Mouse (Mus musculus): ENCODE measurements at regions not wholly inside any gene's neighbourhood (a gene's known extent, or its start where the extent isn't known, plus 50 kb on each side); places are given as distances from the start of the nearest gene placed in this dataset.

GRCm38 (mm10) chr3:38573594-38573993 is 89.0 kb upstream of the Ankrd50 start:
- in situ Hi-C loops (cut with MboI; ENCODE audit: low sequenced_read_pairs in 2 of 2, unreplicated experiment in 2 of 2): no loop called here
- Histone ChIP-seq H3K9me3 (ENCODE audit: control insufficient read depth, insufficient read depth, low read depth, low read length) (no peaks in the 10 kb centered on the region), H3K27ac (ENCODE audit: insufficient read depth, low read depth, low read length, poor library complexity, severe bottlenecking) (no peak overlapping the region), H3K4me1 (ENCODE audit: control insufficient read depth in 2 of 2, insufficient read depth in 2 of 2, low read length in 2 of 2, poor library complexity in 1 of 2) (no peaks in the 10 kb centered on the region), H3K9ac (ENCODE audit: insufficient read depth, low read depth, low read length, poor library complexity, severe bottlenecking) (no peak overlapping the region), H3K36me3 (ENCODE audit: control insufficient read depth, insufficient read depth, low read length, poor library complexity, severe bottlenecking) (no peaks in the 10 kb centered on the region), H3K4me3 (ENCODE audit: insufficient read depth in 1 of 2, low read depth in 1 of 2, low read length in 2 of 2, poor library complexity in 1 of 2, severe bottlenecking in 1 of 2) (no peak overlapping the region)
- no peak for TF ChIP-seq HCFC1 (IDR thresholded peaks at IDR 0.05; ENCODE audit: borderline replicate concordance, insufficient read depth, low read length)
- no peak for TF ChIP-seq CHD2 (IDR thresholded peaks at IDR 0.05; ENCODE audit: low read depth, low read length)
- TF ChIP-seq ZNF384 (IDR thresholded peaks at IDR 0.05; ENCODE audit: low read depth, low read length): no peak
- TF ChIP-seq MAFK (IDR thresholded peaks at IDR 0.05; ENCODE audit: insufficient read depth, low read depth, low read length): no peak
- no peak for TF ChIP-seq ZC3H11A (IDR thresholded peaks at IDR 0.05; ENCODE audit: borderline replicate concordance, low read depth, low read length)
- DNase-seq (ENCODE audit: low read depth, low spot score): no peak

- H3K4me3 ChIP-seq (ENCODE audit: insufficient read depth in 1 of 2, low read depth in 1 of 2, low read length in 2 of 2, poor library complexity in 1 of 2, severe bottlenecking in 1 of 2): no peak overlapping the region
- TF ChIP-seq ZNF384 (IDR thresholded peaks at IDR 0.05; ENCODE audit: low read depth, low read length) (no peak), MAFK (IDR thresholded peaks at IDR 0.05; ENCODE audit: insufficient read depth, low read depth, low read length) (no peak), ZC3H11A (IDR thresholded peaks at IDR 0.05; ENCODE audit: borderline replicate concordance, low read depth, low read length) (no peak), HCFC1 (IDR thresholded peaks at IDR 0.05; ENCODE audit: borderline replicate concordance, insufficient read depth, low read length) (no peak), CHD2 (IDR thresholded peaks at IDR 0.05; ENCODE audit: low read depth, low read length) (no peak)
- no peak for DNase-seq (ENCODE audit: low read depth, low spot score)
- in situ Hi-C loops (cut with MboI; ENCODE audit: low sequenced_read_pairs in 2 of 2, unreplicated experiment in 2 of 2): no loop called here
- H3K9ac ChIP-seq (ENCODE audit: insufficient read depth, low read depth, low read length, poor library complexity, severe bottlenecking): no peak overlapping the region
- no peak overlapping the region for H3K27ac ChIP-seq (ENCODE audit: insufficient read depth, low read depth, low read length, poor library complexity, severe bottlenecking)
- no peaks in the 10 kb centered on the region for H3K36me3 ChIP-seq (ENCODE audit: control insufficient read depth, insufficient read depth, low read length, poor library complexity, severe bottlenecking)
- H3K4me1 ChIP-seq (ENCODE audit: control insufficient read depth in 2 of 2, insufficient read depth in 2 of 2, low read length in 2 of 2, poor library complexity in 1 of 2): no peaks in the 10 kb centered on the region; a peak in 2 of 4 replicates
- no peaks in the 10 kb centered on the region for H3K9me3 ChIP-seq (ENCODE audit: control insufficient read depth, insufficient read depth, low read depth, low read length)
Observed at GRCm38 (mm10) chr3:38572159-38572558, 87.5 kb upstream of the Ankrd50 start.

DNA sequence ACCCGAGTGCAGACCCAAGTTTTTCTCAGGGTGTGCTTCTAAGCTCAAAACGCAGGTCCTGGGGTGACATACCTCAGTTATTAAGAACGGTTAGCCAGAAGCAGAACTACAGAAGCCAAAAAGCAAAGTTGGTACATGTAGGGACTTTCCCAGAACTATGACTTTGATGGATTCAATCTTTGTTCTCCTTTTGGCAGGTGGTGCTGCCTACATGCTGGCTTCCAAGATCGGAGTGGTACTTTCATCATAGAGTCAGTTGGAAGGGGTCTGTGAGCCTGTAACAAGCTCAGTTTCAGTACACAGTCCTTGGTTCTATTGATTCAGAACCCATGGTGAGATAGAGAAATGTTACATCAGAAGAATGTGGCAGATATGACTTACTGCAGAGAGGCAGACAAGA is 86.6 kb upstream of the Ankrd50 start:
- H3K27ac ChIP-seq (ENCODE audit: insufficient read depth, low read depth, low read length, poor library complexity, severe bottlenecking): no peak overlapping the region
- in situ Hi-C loops (cut with MboI; ENCODE audit: low sequenced_read_pairs in 2 of 2, unreplicated experiment in 2 of 2): no loop called here
- H3K9ac ChIP-seq (ENCODE audit: insufficient read depth, low read depth, low read length, poor library complexity, severe bottlenecking): no peak overlapping the region
- TF ChIP-seq ZC3H11A (IDR thresholded peaks at IDR 0.05; ENCODE audit: borderline replicate concordance, low read depth, low read length): no peak
- no peak for TF ChIP-seq CHD2 (IDR thresholded peaks at IDR 0.05; ENCODE audit: low read depth, low read length)
- TF ChIP-seq ZNF384 (IDR thresholded peaks at IDR 0.05; ENCODE audit: low read depth, low read length): no peak
- TF ChIP-seq HCFC1 (IDR thresholded peaks at IDR 0.05; ENCODE audit: borderline replicate concordance, insufficient read depth, low read length): no peak
- H3K36me3 ChIP-seq (ENCODE audit: control insufficient read depth, insufficient read depth, low read length, poor library complexity, severe bottlenecking): no peaks in the 10 kb centered on the region
- no peaks in the 10 kb centered on the region; a peak in 2 of 4 replicates for H3K4me1 ChIP-seq (ENCODE audit: control insufficient read depth in 2 of 2, insufficient read depth in 2 of 2, low read length in 2 of 2, poor library complexity in 1 of 2)
- H3K4me3 ChIP-seq (ENCODE audit: insufficient read depth in 1 of 2, low read depth in 1 of 2, low read length in 2 of 2, poor library complexity in 1 of 2, severe bottlenecking in 1 of 2): no peak overlapping the region
- no peaks in the 10 kb centered on the region for H3K9me3 ChIP-seq (ENCODE audit: control insufficient read depth, insufficient read depth, low read depth, low read length)
- DNase-seq (ENCODE audit: low read depth, low spot score): no peak

GRCm38 (mm10) chr3:38569001-38569400 is 84.4 kb upstream of the Ankrd50 start:
- Histone ChIP-seq H3K9ac (ENCODE audit: insufficient read depth, low read depth, low read length, poor library complexity, severe bottlenecking) (no peak overlapping the region), H3K4me3 (ENCODE audit: insufficient read depth in 1 of 2, low read depth in 1 of 2, low read length in 2 of 2, poor library complexity in 1 of 2, severe bottlenecking in 1 of 2) (no peak overlapping the region), H3K4me1 (ENCODE audit: control insufficient read depth in 2 of 2, insufficient read depth in 2 of 2, low read length in 2 of 2, poor library complexity in 1 of 2) (peaks cover 0 to 3% of the 10 kb centered on the region in 2 experiments; a peak in 3 of 4 replicates), H3K36me3 (ENCODE audit: control insufficient read depth, insufficient read depth, low read length, poor library complexity, severe bottlenecking) (no peaks in the 10 kb centered on the region), H3K27ac (ENCODE audit: insufficient read depth, low read depth, low read length, poor library complexity, severe bottlenecking) (0 out of 2 replicates have a peak overlapping the region, but pooled peaks have one; percentile 3), H3K9me3 (ENCODE audit: control insufficient read depth, insufficient read depth, low read depth, low read length) (no peaks in the 10 kb centered on the region)
- in situ Hi-C loops (cut with MboI; ENCODE audit: low sequenced_read_pairs in 2 of 2, unreplicated experiment in 2 of 2): no loop called here
- TF ChIP-seq ZC3H11A (IDR thresholded peaks at IDR 0.05; ENCODE audit: borderline replicate concordance, low read depth, low read length) (no peak), MAFK (IDR thresholded peaks at IDR 0.05; ENCODE audit: insufficient read depth, low read depth, low read length) (no peak), HCFC1 (IDR thresholded peaks at IDR 0.05; ENCODE audit: borderline replicate concordance, insufficient read depth, low read length) (no peak), CHD2 (IDR thresholded peaks at IDR 0.05; ENCODE audit: low read depth, low read length) (no peak), ZNF384 (IDR thresholded peaks at IDR 0.05; ENCODE audit: low read depth, low read length) (no peak)
- DNase-seq (ENCODE audit: low read depth, low spot score): no peak

- H3K9me3 ChIP-seq (ENCODE audit: control insufficient read depth, insufficient read depth, low read depth, low read length): no peaks in the 10 kb centered on the region
- in situ Hi-C loops (cut with MboI; ENCODE audit: low sequenced_read_pairs in 2 of 2, unreplicated experiment in 2 of 2): no loop called here
Observed at GRCm38 (mm10) chr3:38568596-38568975, 83.9 kb upstream of the Ankrd50 start.

More at GRCm38 (mm10) chr3:38568596-38568975, 83.9 kb upstream of the Ankrd50 start:
- Histone ChIP-seq H3K9ac (ENCODE audit: insufficient read depth, low read depth, low read length, poor library complexity, severe bottlenecking) (no peak overlapping the region), H3K27ac (ENCODE audit: insufficient read depth, low read depth, low read length, poor library complexity, severe bottlenecking) (no peak overlapping the region), H3K4me1 (ENCODE audit: control insufficient read depth in 2 of 2, insufficient read depth in 2 of 2, low read length in 2 of 2, poor library complexity in 1 of 2) (peaks cover 0 to 3% of the 10 kb centered on the region in 2 experiments; a peak in 3 of 4 replicates), H3K4me3 (ENCODE audit: insufficient read depth in 1 of 2, low read depth in 1 of 2, low read length in 2 of 2, poor library complexity in 1 of 2, severe bottlenecking in 1 of 2) (no peak overlapping the region), H3K36me3 (ENCODE audit: control insufficient read depth, insufficient read depth, low read length, poor library complexity, severe bottlenecking) (no peaks in the 10 kb centered on the region)
- no peak for DNase-seq (ENCODE audit: low read depth, low spot score)
- TF ChIP-seq CHD2 (IDR thresholded peaks at IDR 0.05; ENCODE audit: low read depth, low read length): no peak
- TF ChIP-seq MAFK (IDR thresholded peaks at IDR 0.05; ENCODE audit: insufficient read depth, low read depth, low read length): no peak
- no peak for TF ChIP-seq ZC3H11A (IDR thresholded peaks at IDR 0.05; ENCODE audit: borderline replicate concordance, low read depth, low read length)
- TF ChIP-seq ZNF384 (IDR thresholded peaks at IDR 0.05; ENCODE audit: low read depth, low read length): no peak
- TF ChIP-seq HCFC1 (IDR thresholded peaks at IDR 0.05; ENCODE audit: borderline replicate concordance, insufficient read depth, low read length): no peak
